Mouse (Mus musculus) G1E (cell line): Measurements from ENCODE around the gene H13. TPM values are rescaled to one million over a fixed set of nuclear protein-coding genes. Genes with fewer than 3 reads are reported as not detected.

Source experiments
- ATAC-seq: 2 replicates; pipeline ENCODE4 v1.8.0; 2016; ENCODE audit warnings: mild to moderate bottlenecking; ENCODE audit not compliant: insufficient number of reproducible peaks, poor library complexity, low FRiP score, severe bottlenecking; ENCODE audit errors: extremely low read depth
- DNase-seq: peaks from one replicate; pipeline ENCODE4 v3.0.0; 2012; ENCODE audit warnings: low spot score
- H3K27me3 ChIP-seq: 2 replicates; pipeline ENCODE4 v1.6.1; 2012; ENCODE audit warnings: mild to moderate bottlenecking, low read length, inconsistent platforms; ENCODE audit not compliant: insufficient read depth
- H3K36me3 ChIP-seq: replicated peaks from 2 replicates; pipeline ENCODE3; 2012; ENCODE audit warnings: mild to moderate bottlenecking, inconsistent platforms
- H3K4me1 ChIP-seq: 2 replicates; pipeline ENCODE4 v1.6.1; 2012; ENCODE audit warnings: low read depth, low read length, inconsistent platforms, mixed read lengths; ENCODE audit not compliant: insufficient read depth
- H3K4me3 ChIP-seq: 2 replicates; pipeline ENCODE4 v1.5.1; 2012; ENCODE audit warnings: low read depth, mild to moderate bottlenecking, inconsistent platforms, low read length, moderate library complexity, mixed read lengths
- H3K9me3 ChIP-seq: replicated peaks from 2 replicates; pipeline ENCODE4 v1.6.1; 2012; ENCODE audit warnings: inconsistent platforms
- CTCF ChIP-seq: IDR thresholded peaks from 2 replicates; pipeline ENCODE4 v1.5.1; 2012; ENCODE audit warnings: low read depth, low read length, inconsistent platforms, mixed read lengths
- GATA1 ChIP-seq: IDR thresholded peaks from 2 replicates; pipeline ENCODE4 v1.6.1; 2012; ENCODE audit warnings: borderline replicate concordance, low read length, inconsistent platforms, mixed read lengths
- GATA2 ChIP-seq: IDR thresholded peaks from 2 replicates; pipeline ENCODE4 v1.6.1; 2012; ENCODE audit warnings: low read depth, low read length, inconsistent platforms, borderline replicate concordance
- POLR2AphosphoS5 ChIP-seq: IDR thresholded peaks from 2 replicates; pipeline ENCODE4 v1.6.1; 2012; ENCODE audit warnings: low read depth, low read length, inconsistent platforms; ENCODE audit not compliant: insufficient replicate concordance
- TAL1 ChIP-seq: conservative IDR thresholded peaks from 2 replicates; pipeline ENCODE4 v1.6.1; 2012; ENCODE audit warnings: low read depth, low read length, inconsistent platforms, mixed read lengths
- polyA plus RNA-seq: library from polyadenylated mRNA; stranded (reverse); fragments of >175 nt; gene quantifications from 2 replicates; pipeline ENCODE4 v1.2.3, GENCODE M21; 2012
- total RNA-seq, 2 experiments: library from RNA; stranded (forward) in 1 of 2; stranded (reverse) in 1 of 2; fragments of 200-1000 nt in 1 of 2; fragments of >200 nt in 1 of 2; fragmentation: Nextera tagmentation in 1 of 2; gene quantifications; 2 replicates each; pipeline ENCODE4 v1.2.3; 2014 to 2017

The H13 gene
- total and polyA plus RNA-seq, 3 experiments = 43.2 to 65.2 (median 54.2) TPM

GRCm38 (mm10) chr2:152703596-152704255 lies 34.5 kb downstream of the H13 start:
- DNase-seq (no peak), ATAC-seq (no peak)
- H3K36me3 ChIP-seq = peaks cover 100% of the 10 kb centered on the region

DNA sequence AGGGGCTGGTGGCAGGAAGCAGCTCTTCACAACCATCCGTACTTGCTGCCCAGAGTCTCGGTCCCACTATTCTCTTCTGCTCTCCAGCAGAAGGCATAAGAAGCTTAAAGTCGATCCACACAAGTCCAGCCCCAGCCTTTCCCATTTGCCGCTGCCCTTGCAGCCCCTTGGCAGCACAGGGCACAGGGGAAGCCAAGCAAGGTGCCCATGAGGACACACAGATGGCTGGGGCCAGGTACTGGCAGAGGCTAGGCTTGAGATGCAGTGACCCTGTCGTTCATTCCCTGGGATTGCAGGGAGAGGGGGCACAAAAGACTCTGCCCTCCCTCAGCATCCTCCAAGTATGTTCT lies 35.0 kb downstream of the H13 start:
- H3K36me3 ChIP-seq = peaks cover 99% of the 10 kb centered on the region
- DNase-seq (no peak), ATAC-seq (no peak)
- no peaks in the 10 kb centered on the region for H3K27me3 ChIP-seq
- no peak for TF ChIP-seq CTCF
- TF ChIP-seq TAL1 = no peak
- no peak for TF ChIP-seq POLR2AphosphoS5
- no peak for TF ChIP-seq GATA1
- no peak for TF ChIP-seq GATA2
- H3K4me1 ChIP-seq = peaks cover 20% of the 10 kb centered on the region
- H3K4me3 ChIP-seq = no peak overlapping the region
- H3K9me3 ChIP-seq = no peaks in the 10 kb centered on the region; the same call in 1 of the 2 replicates

More at GRCm38 (mm10) chr2:152703596-152704255, 34.5 kb downstream of the H13 start:
- no peaks in the 10 kb centered on the region; the same call in 1 of the 2 replicates for H3K9me3 ChIP-seq
- TF ChIP-seq CTCF (no peak), TAL1 (no peak), GATA2 (no peak)
- no peaks in the 10 kb centered on the region for H3K27me3 ChIP-seq
- H3K4me1 ChIP-seq = peaks cover 21% of the 10 kb centered on the region
- H3K4me3 ChIP-seq = no peak overlapping the region

GRCm38 (mm10) chr2:152704811-152705370 lies 35.6 kb downstream of the H13 start:
- Histone ChIP-seq H3K4me3 (no peak overlapping the region), H3K36me3 (peaks cover 98% of the 10 kb centered on the region), H3K9me3 (no peaks in the 10 kb centered on the region; the same call in 1 of the 2 replicates), H3K4me1 (peaks cover 20% of the 10 kb centered on the region), H3K27me3 (no peaks in the 10 kb centered on the region)
- TF ChIP-seq CTCF = no peak
- TF ChIP-seq POLR2AphosphoS5 = no peak
- TF ChIP-seq TAL1 = no peak
- TF ChIP-seq GATA1 = no peak
- TF ChIP-seq GATA2 = no peak
- DNase-seq (no peak), ATAC-seq (no peak)

DNA sequence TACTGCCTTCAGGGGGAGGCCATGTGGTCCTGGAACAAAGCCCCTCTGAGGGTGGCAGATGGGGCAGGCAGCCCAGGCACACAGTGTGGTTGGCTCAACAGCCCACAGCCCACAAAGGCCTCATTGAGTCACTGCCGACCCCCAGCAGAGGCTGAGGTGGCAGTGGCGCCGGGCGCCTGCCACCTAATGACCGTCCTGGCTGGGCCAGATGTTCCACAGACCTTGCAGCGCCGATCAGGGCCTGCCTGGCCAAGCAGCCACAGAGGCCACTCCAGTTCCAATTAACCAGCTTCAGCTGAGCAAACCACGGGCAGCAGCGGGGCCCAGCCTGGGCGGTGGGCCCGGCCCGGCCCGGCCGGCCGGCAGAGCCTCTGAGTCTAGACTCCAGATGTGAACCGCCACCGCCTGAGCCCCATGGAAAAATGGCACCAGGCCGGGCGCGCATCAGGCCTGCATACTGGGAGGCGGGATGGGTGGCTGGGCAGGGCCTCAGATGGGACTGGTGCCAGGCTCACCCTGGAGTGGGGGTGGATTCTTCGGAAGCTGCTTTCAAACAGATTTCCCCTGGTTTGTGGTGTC lies 36.8 kb downstream of the H13 start:
- no peak for DNase-seq
- no peaks in the 10 kb centered on the region; the same call in 1 of the 2 replicates for H3K9me3 ChIP-seq
- peaks cover 96% of the 10 kb centered on the region for H3K36me3 ChIP-seq
- H3K4me3 ChIP-seq = no peak overlapping the region
- ATAC-seq = no peak
- no peaks in the 10 kb centered on the region for H3K27me3 ChIP-seq
- no peak for TF ChIP-seq POLR2AphosphoS5
- no peak for TF ChIP-seq CTCF
- TF ChIP-seq GATA2 = no peak
- no peak for TF ChIP-seq TAL1
- TF ChIP-seq GATA1 = no peak
- H3K4me1 ChIP-seq = peaks cover 19% of the 10 kb centered on the region; the same call in 1 of the 2 replicates

- TF ChIP-seq GATA2 (no peak), POLR2AphosphoS5 (no peak), TAL1 (no peak), GATA1 (no peak), CTCF (no peak)
- Histone ChIP-seq H3K9me3 (no peaks in the 10 kb centered on the region; the same call in 1 of the 2 replicates), H3K4me1 (peaks cover 19% of the 10 kb centered on the region; the same call in 1 of the 2 replicates), H3K4me3 (no peak overlapping the region), H3K27me3 (no peaks in the 10 kb centered on the region), H3K36me3 (peaks cover 90% of the 10 kb centered on the region)
- DNase-seq = no peak
- ATAC-seq = no peak
These were observed 37.9 kb downstream of the H13 start for GRCm38 (mm10) chr2:152707186-152707585.

DNA sequence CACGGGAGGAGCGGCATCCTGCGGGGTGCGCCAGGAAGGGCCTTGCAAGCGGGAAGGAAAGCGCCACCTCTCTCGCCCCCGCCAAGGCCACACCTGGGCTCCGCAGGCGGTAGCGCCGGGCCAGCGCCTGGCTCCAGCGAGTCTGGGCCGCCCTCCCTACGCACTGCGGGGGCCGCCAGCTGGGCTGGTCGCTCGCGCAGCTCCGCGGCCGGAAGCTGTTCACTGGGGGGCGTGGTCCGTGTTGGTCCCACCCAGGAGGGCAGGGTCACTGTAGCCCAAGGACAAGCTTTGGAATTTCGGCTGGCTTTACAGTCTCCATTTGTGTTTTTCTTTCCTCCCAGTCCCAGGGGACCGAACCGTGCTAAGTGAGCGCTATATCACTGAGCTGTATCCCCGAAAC lies 38.4 kb downstream of the H13 start:
- Histone ChIP-seq H3K9me3 (no peaks in the 10 kb centered on the region; the same call in 1 of the 2 replicates), H3K4me1 (peaks cover 19% of the 10 kb centered on the region; the same call in 1 of the 2 replicates), H3K4me3 (no peak overlapping the region), H3K36me3 (peaks cover 87% of the 10 kb centered on the region), H3K27me3 (no peaks in the 10 kb centered on the region)
- DNase-seq = no peak
- ATAC-seq = no peak
- TF ChIP-seq CTCF (no peak), POLR2AphosphoS5 (no peak), GATA2 (no peak), TAL1 (no peak), GATA1 (no peak)
